Mouse (Mus musculus) megakaryocyte progenitor cell, adult 5-6 weeks (primary cell): ENCODE results near the gene Phykpl. TPM values are rescaled to one million over a fixed set of nuclear protein-coding genes. Genes with fewer than 3 reads are reported as not detected.

Experiments
- ATAC-seq: replicated peaks from 2 replicates; pipeline ENCODE4 v1.8.0; 2016; ENCODE audit warnings: mild to moderate bottlenecking, moderate TSS enrichment, inconsistent platforms; ENCODE audit not compliant: poor library complexity
- total RNA-seq, 2 experiments: library from RNA; stranded (forward) in 1 of 2; stranded (reverse) in 1 of 2; fragments of 157-497, 149-512 nt in 1 of 2; fragments of 200-1000 nt in 1 of 2; gene quantifications; 2 replicates each; pipeline versions ENCODE4 v1.2.3 to v1.2.4; 2015 to 2017

The Phykpl gene
- total RNA-seq (2015): 10.7 and 11.2 TPM in 2 replicates
- 9.8 and 15.4 TPM in 2 replicates for total RNA-seq (2017)

DNA sequence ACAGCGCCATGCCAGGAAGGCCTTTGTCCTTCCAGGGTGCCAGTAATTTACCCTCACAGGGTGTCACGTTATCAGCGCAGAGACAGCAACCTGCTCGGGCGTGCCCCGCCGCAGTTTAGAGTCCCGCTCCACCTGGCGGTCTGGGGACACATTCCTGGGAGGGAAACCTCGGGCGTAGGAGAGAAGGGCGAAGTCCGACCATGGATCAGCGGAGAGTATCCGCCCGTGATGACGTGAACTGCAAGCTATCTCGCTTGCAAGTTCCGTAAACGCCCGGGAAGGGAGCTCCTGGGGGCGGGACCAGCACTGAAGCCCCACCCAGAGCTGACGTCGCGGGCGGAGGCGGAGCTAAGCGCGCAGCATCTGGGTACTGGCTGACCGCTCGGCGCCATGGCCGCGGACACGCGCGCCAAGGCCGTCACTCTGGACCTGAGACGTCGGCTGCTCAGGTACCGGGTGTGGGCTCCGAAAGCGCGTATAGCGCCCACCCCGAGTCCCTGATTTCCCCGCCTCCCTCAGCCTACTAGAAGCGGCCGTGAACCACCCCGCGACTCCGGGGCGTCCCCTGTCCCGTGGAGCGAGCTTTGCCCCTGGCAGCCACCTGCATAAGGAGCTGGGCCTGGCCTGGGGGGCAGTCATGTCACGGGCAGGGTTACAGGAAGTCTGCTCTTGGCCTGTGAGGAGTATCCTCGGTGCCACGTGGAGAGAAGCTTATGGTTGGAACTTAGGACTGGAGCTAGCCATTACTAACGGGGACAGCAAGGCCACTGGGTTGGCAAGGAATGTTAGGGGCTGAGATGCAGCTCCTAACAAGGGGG lies at the start of gene Phykpl:
Gene Phykpl (plus strand): TSS at position 327 of the 818 bp plus-strand sequence.
- peak; percentile 81 for ATAC-seq

DNA sequence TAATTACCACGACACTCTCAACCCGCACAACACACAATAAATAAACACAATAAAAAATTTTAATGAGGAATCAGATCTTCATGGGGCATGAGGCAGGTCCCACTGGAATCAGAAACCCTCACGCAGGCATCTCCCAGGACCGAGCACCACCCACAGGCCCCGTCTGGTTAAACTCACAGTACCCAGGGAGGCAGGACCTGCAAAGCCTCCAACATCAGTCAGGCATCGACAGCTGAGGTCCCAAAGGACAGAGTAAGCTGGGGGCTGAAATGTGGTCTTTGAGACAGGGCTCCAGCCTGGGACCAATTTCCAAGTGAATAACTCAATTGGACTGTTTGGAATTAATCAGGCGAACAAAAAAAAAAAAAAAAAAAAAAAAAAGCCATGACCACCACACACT lies 46.2 kb upstream of the Phykpl start:
- no peak for ATAC-seq

DNA sequence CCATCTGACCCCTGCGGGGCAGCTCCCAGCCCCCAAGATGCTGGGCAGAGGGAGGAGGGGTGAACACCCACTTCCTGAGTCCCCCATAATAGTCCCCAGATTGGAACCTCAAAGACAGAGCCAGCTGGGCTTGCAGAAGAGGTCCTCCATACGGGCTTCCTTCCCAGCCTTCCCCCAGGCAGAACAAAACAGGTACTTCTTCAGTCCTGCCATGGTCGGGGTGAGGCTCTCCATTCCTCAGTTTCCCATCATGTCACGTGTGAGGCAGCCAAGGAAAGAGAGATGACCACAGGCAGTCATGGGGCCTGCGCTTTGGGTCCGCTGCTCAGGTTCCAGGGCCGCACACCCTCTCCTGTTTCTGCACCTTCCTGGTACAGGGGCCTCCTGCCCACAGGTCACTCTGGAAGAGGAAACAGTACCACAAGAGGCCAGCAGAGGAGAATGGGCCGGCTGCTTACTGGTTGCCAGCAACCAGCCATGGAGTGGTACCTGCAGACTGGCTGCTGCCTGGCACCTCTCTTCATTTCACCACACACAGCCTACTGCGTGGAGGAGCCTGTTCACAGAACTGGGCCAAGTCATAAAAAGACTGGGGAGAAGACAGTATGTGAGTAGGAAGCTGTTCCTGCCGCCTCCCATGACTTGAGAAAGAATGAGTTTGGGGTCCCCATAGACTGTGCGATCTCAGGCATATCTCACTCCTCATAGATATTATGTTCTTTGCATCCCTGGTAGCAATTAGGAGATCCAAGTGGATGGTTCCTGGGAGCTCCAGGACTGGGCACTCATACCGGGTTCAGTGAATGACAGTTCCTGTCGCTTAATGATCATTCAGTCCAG lies 45.4 kb upstream of the Phykpl start:
- ATAC-seq: peak; percentile 41

DNA sequence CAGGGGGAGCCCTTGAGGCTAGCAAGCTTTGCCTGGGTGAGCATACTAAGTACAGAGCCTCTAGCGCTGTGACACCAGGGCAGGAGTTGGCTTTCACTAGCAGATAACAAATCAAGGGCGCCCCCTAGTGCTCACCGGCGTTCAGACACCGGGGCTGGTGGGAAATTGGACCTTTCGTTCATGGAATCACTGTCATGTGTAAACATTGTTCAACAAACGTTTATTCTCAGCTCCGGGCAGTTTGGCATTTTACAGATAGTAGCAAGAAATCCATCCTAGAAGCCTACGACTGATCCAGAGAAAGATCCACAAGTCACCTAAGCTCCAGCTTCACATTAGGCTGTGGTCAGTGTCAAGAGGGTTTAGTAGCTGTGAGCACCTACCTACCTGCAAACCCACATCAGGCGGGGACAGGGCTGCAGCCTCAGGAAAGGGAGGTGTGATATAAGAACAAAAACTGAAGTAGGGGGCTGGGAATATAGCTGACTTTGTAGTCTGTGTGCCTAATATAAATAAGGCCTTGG lies 44.7 kb upstream of the Phykpl start:
- ATAC-seq: peak; percentile 97

- ATAC-seq: no peak
Measured at GRCm38 (mm10) chr11:51542424-51542823, 42.1 kb upstream of the Phykpl start.

DNA sequence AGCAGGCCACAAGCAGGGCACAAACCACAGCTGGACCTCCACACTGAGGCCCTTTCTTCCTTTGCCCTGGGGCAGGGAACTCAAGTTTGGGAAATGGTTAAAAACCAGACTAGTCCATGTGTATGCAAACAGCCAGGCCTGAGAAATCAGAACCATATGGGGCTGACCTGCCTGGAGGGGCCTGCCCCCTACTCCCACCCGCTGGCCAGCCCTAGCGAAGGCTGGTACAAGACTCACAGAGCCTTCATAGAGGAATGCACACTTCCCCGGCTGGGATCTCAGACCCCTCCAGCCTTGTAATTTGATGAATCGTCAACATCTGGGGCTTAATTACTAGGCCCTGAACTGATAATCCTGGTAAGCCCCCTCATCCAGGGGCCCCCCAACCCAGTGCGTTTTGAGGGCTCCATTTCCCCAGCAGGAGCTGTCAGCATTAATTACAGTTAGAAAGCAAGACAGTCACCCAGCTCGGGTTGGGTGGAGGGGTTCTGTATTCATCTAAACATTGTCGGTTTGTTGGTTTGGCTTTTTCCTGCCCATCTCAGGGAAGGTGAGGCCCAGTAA lies 41.0 kb upstream of the Phykpl start:
- ATAC-seq: no peak

DNA sequence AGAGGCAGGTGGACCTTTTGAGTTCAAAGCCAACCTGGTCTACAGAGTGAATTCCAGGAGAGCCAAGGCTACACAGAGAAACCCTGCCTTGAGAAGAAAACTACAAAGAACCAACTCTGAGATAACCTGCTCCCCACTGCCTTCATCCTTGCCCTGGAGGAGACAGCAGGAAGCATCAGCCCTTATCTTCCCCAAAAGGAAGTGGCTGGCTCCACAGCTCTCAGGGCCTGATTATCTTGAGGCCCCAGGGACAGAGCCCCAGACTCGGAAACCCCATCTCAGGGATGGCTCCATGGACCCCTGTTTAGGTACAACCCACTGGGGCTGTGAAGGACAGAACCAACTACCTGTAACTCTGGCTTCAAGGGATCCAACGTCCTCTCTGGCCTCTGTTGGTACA lies 40.1 kb upstream of the Phykpl start:
- ATAC-seq: peak; percentile 45

- no peak for ATAC-seq
Measured at GRCm38 (mm10) chr11:51545811-51546210, 38.7 kb upstream of the Phykpl start.

- ATAC-seq: peak; percentile 76
Measured at GRCm38 (mm10) chr11:51551253-51551652, 33.3 kb upstream of the Phykpl start.

DNA sequence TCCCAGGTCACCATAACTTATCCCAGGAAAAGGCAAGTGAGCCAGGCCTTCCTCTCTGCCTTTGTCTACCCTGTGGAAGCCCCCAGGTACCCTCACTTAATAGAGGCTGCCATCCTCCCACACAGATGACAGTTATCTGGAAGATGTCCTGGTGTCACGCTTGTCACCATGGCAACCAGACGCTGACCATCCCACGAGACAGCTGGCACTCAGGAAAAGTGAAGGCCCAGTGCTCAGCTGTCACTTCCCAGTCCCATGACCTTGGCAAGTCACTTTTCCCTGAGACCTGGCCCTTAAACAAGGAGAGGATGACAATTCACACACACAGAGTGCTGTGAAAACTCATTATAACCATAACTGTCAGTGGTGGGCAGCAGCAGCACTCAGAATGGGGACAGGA lies 32.5 kb upstream of the Phykpl start:
- ATAC-seq: no peak

GRCm38 (mm10) chr11:51554590-51554989 lies 30.0 kb upstream of the Phykpl start:
- ATAC-seq: no peak

- ATAC-seq: no peak
Measured at GRCm38 (mm10) chr11:51555066-51555465, 29.5 kb upstream of the Phykpl start.

DNA sequence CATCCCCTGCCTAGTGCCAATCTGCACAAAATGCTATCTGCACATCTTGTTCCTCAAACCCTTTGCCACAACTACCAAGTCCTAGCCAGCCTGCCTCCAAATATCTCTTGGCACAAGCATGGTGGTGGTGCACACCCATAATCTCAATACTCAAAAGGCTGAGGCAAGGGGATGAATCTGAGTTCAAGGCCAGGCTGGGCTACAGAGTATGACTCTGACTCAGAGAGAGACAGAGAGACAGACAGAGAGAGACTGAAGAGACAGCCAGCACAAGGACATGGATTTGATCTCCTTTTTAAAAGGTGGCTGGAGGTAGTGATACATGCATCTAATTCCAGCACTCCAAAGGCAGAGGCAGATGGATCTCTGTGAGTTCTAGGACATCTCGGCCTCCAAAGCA lies 21.3 kb upstream of the Phykpl start:
- ATAC-seq: no peak

DNA sequence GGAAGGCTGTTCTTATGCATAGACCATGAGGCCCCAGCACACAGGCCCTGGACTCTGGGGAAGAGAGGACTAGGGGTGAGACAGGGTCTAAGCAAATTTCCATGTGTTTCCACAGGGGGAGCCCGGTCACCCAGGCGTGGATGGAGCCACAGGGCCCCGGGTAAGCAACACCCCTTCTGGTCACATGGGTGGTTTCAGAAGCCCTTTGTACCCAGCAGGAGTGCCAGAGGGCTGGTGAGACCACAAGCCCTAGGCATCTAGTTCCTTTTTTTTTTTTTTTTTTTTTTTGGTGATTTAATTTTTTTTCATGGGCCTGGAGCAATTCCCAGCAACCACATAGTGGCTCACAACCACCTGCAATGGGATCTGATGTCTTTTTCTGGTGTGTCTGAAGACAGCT lies 19.5 kb upstream of the Phykpl start:
- peak; percentile 99 for ATAC-seq

- no peak for ATAC-seq
Measured at GRCm38 (mm10) chr11:51565951-51566350, 18.6 kb upstream of the Phykpl start.

- no peak for ATAC-seq
Measured at GRCm38 (mm10) chr11:51568801-51569200, 15.8 kb upstream of the Phykpl start.

GRCm38 (mm10) chr11:51576454-51576853 lies 8.1 kb upstream of the Phykpl start:
- no peak for ATAC-seq

DNA sequence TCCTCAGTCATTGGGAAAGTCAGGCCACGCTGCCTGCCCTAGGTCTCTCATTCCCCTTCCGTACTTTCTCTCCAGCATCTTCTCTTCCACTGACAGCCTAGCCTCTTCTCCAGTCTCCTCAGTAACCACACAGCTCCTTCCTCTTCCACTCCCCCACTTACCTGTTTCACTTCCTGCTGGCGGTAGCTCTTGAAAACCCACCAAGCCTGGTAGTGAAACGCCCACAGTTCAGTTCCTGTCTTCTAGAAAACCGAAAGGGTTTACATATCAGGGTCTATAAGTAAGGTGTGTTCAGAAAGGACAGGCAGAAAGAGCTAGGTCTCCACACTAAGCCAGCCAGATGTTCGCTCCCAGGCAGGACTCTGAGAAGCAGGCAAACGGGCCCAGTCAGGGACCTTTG lies 7.0 kb upstream of the Phykpl start:
- peak; percentile 82 for ATAC-seq

DNA sequence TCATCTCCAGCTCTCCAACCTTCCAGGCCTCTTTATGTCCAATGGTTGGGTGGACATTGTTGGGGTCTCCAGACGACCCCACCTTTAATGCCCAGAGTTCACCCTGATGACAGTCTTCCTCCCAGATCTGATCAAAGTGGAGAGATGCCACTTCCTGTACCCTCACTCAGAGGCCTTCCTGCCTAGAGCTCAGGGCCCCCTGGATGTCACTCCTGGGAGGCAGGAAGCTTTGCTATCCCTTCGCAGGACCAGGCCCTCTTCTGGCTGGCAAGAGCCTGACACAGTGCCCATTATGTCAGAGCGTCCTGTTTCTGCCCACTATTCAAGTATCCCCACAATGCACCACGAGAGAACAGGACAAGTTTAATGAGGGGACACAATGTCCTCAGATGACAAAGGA lies 5.5 kb upstream of the Phykpl start:
- no peak for ATAC-seq

GRCm38 (mm10) chr11:51582713-51583112 lies 1.8 kb upstream of the Phykpl start:
- peak; percentile 43 for ATAC-seq

- peak; percentile 1 for ATAC-seq
Measured at GRCm38 (mm10) chr11:51584057-51584430, 513 bp upstream of the Phykpl start.
